Mouse (Mus musculus): ENCODE data around the gene Setd1b. TPM values are rescaled to one million over a fixed set of nuclear protein-coding genes. Genes with fewer than 3 reads are reported as not detected.

Setd1b gene
- polyA plus RNA-seq, 1 experiment, result 3.9 TPM

- no peak overlapping the region for H3K4me3 ChIP-seq (replicated peaks)
- H3K27me3 ChIP-seq (ENCODE audit: control insufficient read depth), result no peaks in the 10 kb centered on the region
- no peaks in the 10 kb centered on the region for H3K9me3 ChIP-seq (ENCODE audit: control insufficient read depth, low read length)
- H3K36me3 ChIP-seq (ENCODE audit: control insufficient read depth), result peaks cover 90% of the 10 kb centered on the region
- H3K4me1 ChIP-seq (ENCODE audit: control insufficient read depth), result peaks cover 16% of the 10 kb centered on the region
- no peak for TF ChIP-seq TAL1 (IDR thresholded peaks at IDR 0.05; ENCODE audit: low read length)
- no peak for TF ChIP-seq GATA1 (IDR thresholded peaks at IDR 0.05; ENCODE audit: low read length)
These were observed 32.4 kb upstream of the Setd1b start for GRCm38 (mm10) chr5:123109452-123110203.

- Histone ChIP-seq H3K4me1 (ENCODE audit: control insufficient read depth) (peaks cover 14% of the 10 kb centered on the region), H3K36me3 (ENCODE audit: control insufficient read depth) (peaks cover 90% of the 10 kb centered on the region), H3K27me3 (ENCODE audit: control insufficient read depth) (no peaks in the 10 kb centered on the region), H3K9me3 (ENCODE audit: control insufficient read depth, low read length) (no peaks in the 10 kb centered on the region), H3K4me3 (replicated peaks) (no peak overlapping the region)
- TF ChIP-seq TAL1 (IDR thresholded peaks at IDR 0.05; ENCODE audit: low read length) (no peak), GATA1 (IDR thresholded peaks at IDR 0.05; ENCODE audit: low read length) (no peak)
These were observed 31.7 kb upstream of the Setd1b start for GRCm38 (mm10) chr5:123110296-123110721.

- Histone ChIP-seq H3K4me3 (replicated peaks) (no peak overlapping the region), H3K27me3 (ENCODE audit: control insufficient read depth) (no peaks in the 10 kb centered on the region), H3K4me1 (ENCODE audit: control insufficient read depth) (peaks cover 16% of the 10 kb centered on the region), H3K9me3 (ENCODE audit: control insufficient read depth, low read length) (no peaks in the 10 kb centered on the region), H3K36me3 (ENCODE audit: control insufficient read depth) (peaks cover 91% of the 10 kb centered on the region)
- no peak for TF ChIP-seq TAL1 (IDR thresholded peaks at IDR 0.05; ENCODE audit: low read length)
- no peak for TF ChIP-seq GATA1 (IDR thresholded peaks at IDR 0.05; ENCODE audit: low read length)
These were observed 27.9 kb upstream of the Setd1b start for GRCm38 (mm10) chr5:123114109-123114508.

GRCm38 (mm10) chr5:123114924-123115323, 27.1 kb upstream of the Setd1b start:
- no peaks in the 10 kb centered on the region for H3K27me3 ChIP-seq (ENCODE audit: control insufficient read depth)
- no peak overlapping the region for H3K4me3 ChIP-seq (replicated peaks)
- no peaks in the 10 kb centered on the region for H3K9me3 ChIP-seq (ENCODE audit: control insufficient read depth, low read length)
- peaks cover 89% of the 10 kb centered on the region for H3K36me3 ChIP-seq (ENCODE audit: control insufficient read depth)
- H3K4me1 ChIP-seq (ENCODE audit: control insufficient read depth), result peaks cover 13% of the 10 kb centered on the region
- TF ChIP-seq TAL1 (IDR thresholded peaks at IDR 0.05; ENCODE audit: low read length) (no peak), GATA1 (IDR thresholded peaks at IDR 0.05; ENCODE audit: low read length) (no peak)

- H3K4me1 ChIP-seq (ENCODE audit: control insufficient read depth), result peaks cover 20% of the 10 kb centered on the region
- no peaks in the 10 kb centered on the region for H3K9me3 ChIP-seq (ENCODE audit: control insufficient read depth, low read length)
- no peaks in the 10 kb centered on the region for H3K27me3 ChIP-seq (ENCODE audit: control insufficient read depth)
- H3K36me3 ChIP-seq (ENCODE audit: control insufficient read depth), result peaks cover 89% of the 10 kb centered on the region
- TF ChIP-seq GATA1 (IDR thresholded peaks at IDR 0.05; ENCODE audit: low read length) (no peak), TAL1 (IDR thresholded peaks at IDR 0.05; ENCODE audit: low read length) (no peak)
- H3K4me3 ChIP-seq (replicated peaks), result no peak overlapping the region
These were observed 25.9 kb upstream of the Setd1b start for GRCm38 (mm10) chr5:123116080-123116479.

- Histone ChIP-seq H3K36me3 (ENCODE audit: control insufficient read depth) (peaks cover 81% of the 10 kb centered on the region), H3K9me3 (ENCODE audit: control insufficient read depth, low read length) (peaks cover 2% of the 10 kb centered on the region; the same call in 1 of the 2 replicates), H3K4me1 (ENCODE audit: control insufficient read depth) (peaks cover 20% of the 10 kb centered on the region), H3K27me3 (ENCODE audit: control insufficient read depth) (no peaks in the 10 kb centered on the region), H3K4me3 (replicated peaks) (no peak overlapping the region)
- no peak for TF ChIP-seq TAL1 (IDR thresholded peaks at IDR 0.05; ENCODE audit: low read length)
- no peak for TF ChIP-seq GATA1 (IDR thresholded peaks at IDR 0.05; ENCODE audit: low read length)
These were observed 24.7 kb upstream of the Setd1b start for GRCm38 (mm10) chr5:123117257-123117656.

GRCm38 (mm10) chr5:123117773-123118172, 24.2 kb upstream of the Setd1b start:
- H3K36me3 ChIP-seq (ENCODE audit: control insufficient read depth), result peaks cover 84% of the 10 kb centered on the region
- H3K4me3 ChIP-seq (replicated peaks), result no peak overlapping the region
- TF ChIP-seq GATA1 (IDR thresholded peaks at IDR 0.05; ENCODE audit: low read length) (no peak), TAL1 (IDR thresholded peaks at IDR 0.05; ENCODE audit: low read length) (no peak)
- H3K4me1 ChIP-seq (ENCODE audit: control insufficient read depth), result peaks cover 20% of the 10 kb centered on the region
- no peaks in the 10 kb centered on the region for H3K27me3 ChIP-seq (ENCODE audit: control insufficient read depth)
- peaks cover 2% of the 10 kb centered on the region; the same call in 1 of the 2 replicates for H3K9me3 ChIP-seq (ENCODE audit: control insufficient read depth, low read length)

- no peak for TF ChIP-seq TAL1 (IDR thresholded peaks at IDR 0.05; ENCODE audit: low read length)
- TF ChIP-seq GATA1 (IDR thresholded peaks at IDR 0.05; ENCODE audit: low read length), result no peak
- peaks cover 25% of the 10 kb centered on the region for H3K4me1 ChIP-seq (ENCODE audit: control insufficient read depth)
- H3K36me3 ChIP-seq (ENCODE audit: control insufficient read depth), result peaks cover 84% of the 10 kb centered on the region
- H3K27me3 ChIP-seq (ENCODE audit: control insufficient read depth), result no peaks in the 10 kb centered on the region
- H3K9me3 ChIP-seq (ENCODE audit: control insufficient read depth, low read length), result peaks cover 2% of the 10 kb centered on the region; the same call in 1 of the 2 replicates
- no peak overlapping the region for H3K4me3 ChIP-seq (replicated peaks)
These were observed 23.2 kb upstream of the Setd1b start for GRCm38 (mm10) chr5:123118826-123119225.

GRCm38 (mm10) chr5:123120624-123121215, 21.3 kb upstream of the Setd1b start:
- H3K4me1 ChIP-seq (ENCODE audit: control insufficient read depth), result peaks cover 40% of the 10 kb centered on the region
- no peak overlapping the region for H3K4me3 ChIP-seq (replicated peaks)
- H3K27me3 ChIP-seq (ENCODE audit: control insufficient read depth), result no peaks in the 10 kb centered on the region
- TF ChIP-seq GATA1 (IDR thresholded peaks at IDR 0.05; ENCODE audit: low read length), result no peak
- TF ChIP-seq TAL1 (IDR thresholded peaks at IDR 0.05; ENCODE audit: low read length), result no peak
- H3K36me3 ChIP-seq (ENCODE audit: control insufficient read depth), result peaks cover 66% of the 10 kb centered on the region
- H3K9me3 ChIP-seq (ENCODE audit: control insufficient read depth, low read length), result peaks cover 2% of the 10 kb centered on the region; the same call in 1 of the 2 replicates

Measured in erythroblast, embryonic 14.5 days (primary cell).